Mouse (Mus musculus): ENCODE results near the gene Pgs1.

GRCm38 (mm10) chr11:117959741-117960381 lies 26.2 kb upstream of the Pgs1 start:
- TF ChIP-seq CTCF (IDR thresholded peaks at IDR 0.05; ENCODE audit: extremely low read depth, insufficient read depth, insufficient read length, insufficient replicate concordance) (no peak), POLR2A (IDR thresholded peaks at IDR 0.05; ENCODE audit: low read depth, low read length) (no peak)

Measured in spleen, adult 2 months (tissue).